Mouse (Mus musculus) CH12.LX (cell line): ENCODE measurements around the gene Trp63. TPM values are rescaled to one million over a fixed set of nuclear protein-coding genes. Genes with fewer than 3 reads are reported as not detected.

Experiments used
- DNase-seq: peaks from one replicate; pipeline ENCODE4 v3.0.0-alpha.2; 2013; ENCODE audit errors: extremely low read depth
- H3K27ac ChIP-seq: 2 replicates; pipeline ENCODE4 v1.5.1; 2012; ENCODE audit warnings: low read depth, mild to moderate bottlenecking, control low read depth, moderate library complexity; ENCODE audit not compliant: insufficient read depth
- H3K27me3 ChIP-seq: replicated peaks from 2 replicates; pipeline ENCODE3; 2012; ENCODE audit warnings: inconsistent platforms
- H3K36me3 ChIP-seq, 2 experiments: replicated peaks in 1 of 2; 2 replicates each; pipeline versions ENCODE3 to v1.6.1; 2012; ENCODE audit warnings: inconsistent platforms in 1 of 2, low read length in 1 of 2, mild to moderate bottlenecking in 1 of 2, mixed read lengths in 1 of 2, moderate library complexity in 1 of 2; ENCODE audit not compliant: control insufficient read depth in 1 of 2, insufficient read depth in 1 of 2
- H3K4me1 ChIP-seq, 2 experiments: 2 replicates each; pipeline ENCODE4 v1.6.1; 2012; ENCODE audit warnings: inconsistent platforms in 1 of 2, moderate library complexity in 1 of 2; ENCODE audit not compliant: insufficient read depth in 2 of 2, control insufficient read depth in 1 of 2
- H3K4me2 ChIP-seq: 2 replicates; pipeline ENCODE4 v1.6.1; 2012; ENCODE audit warnings: low read depth, mild to moderate bottlenecking, control low read depth; ENCODE audit not compliant: poor library complexity, insufficient read depth, severe bottlenecking
- H3K4me3 ChIP-seq, 3 experiments: fragments of 150-350 bp in 1 of 3; sonication (generic) in 1 of 3; replicated peaks in 1 of 3; 2 replicates each; pipeline versions ENCODE3 to v1.5.1; 2011 to 2012; ENCODE audit warnings: low read depth in 2 of 3, low read length in 2 of 3, mild to moderate bottlenecking in 2 of 3, moderate library complexity in 2 of 3, control low read depth in 1 of 3, improper control_type of control experiment in 1 of 3, inconsistent platforms in 1 of 3, mixed read lengths in 1 of 3; ENCODE audit not compliant: poor library complexity in 1 of 3
- H3K79me2 ChIP-seq: replicated peaks from 2 replicates; pipeline ENCODE4 v1.6.1; 2012; ENCODE audit warnings: mild to moderate bottlenecking, moderate library complexity; ENCODE audit not compliant: control insufficient read depth, poor library complexity, insufficient read depth, severe bottlenecking; ENCODE audit errors: extremely low read depth
- H3K9ac ChIP-seq: 2 replicates; pipeline ENCODE4 v1.6.1; 2012; ENCODE audit warnings: low read depth, mild to moderate bottlenecking, control low read depth, moderate library complexity; ENCODE audit not compliant: insufficient read depth
- H3K9me3 ChIP-seq: replicated peaks from 2 replicates; pipeline ENCODE3; 2012; ENCODE audit warnings: low read length, inconsistent platforms, mixed read lengths
- BHLHE40 ChIP-seq: IDR thresholded peaks from 2 replicates; pipeline ENCODE4 v1.6.1; 2011; ENCODE audit warnings: mild to moderate bottlenecking, low read depth, low read length, improper control_type of control experiment
- CHD2 ChIP-seq: IDR thresholded peaks from 2 replicates; pipeline ENCODE4 v1.6.1; 2011; ENCODE audit warnings: low read length, improper control_type of control experiment
- CTCF ChIP-seq, 2 experiments: IDR thresholded peaks in 1 of 2; conservative IDR thresholded peaks in 1 of 2; 2 replicates each; pipeline ENCODE4 v1.5.1; 2011 to 2012; ENCODE audit warnings: low read depth in 2 of 2, low read length in 2 of 2, improper control_type of control experiment in 1 of 2, inconsistent platforms in 1 of 2, mild to moderate bottlenecking in 1 of 2, moderate library complexity in 1 of 2
- ELF1 ChIP-seq: IDR thresholded peaks from 2 replicates; pipeline ENCODE4 v1.6.1; 2014; ENCODE audit warnings: low read depth, mild to moderate bottlenecking, inconsistent platforms, low read length, improper control_type of control experiment
- EP300 ChIP-seq: IDR thresholded peaks from 2 replicates; pipeline ENCODE4 v1.6.1; 2011; ENCODE audit warnings: low read length, improper control_type of control experiment
- HCFC1 ChIP-seq: IDR thresholded peaks from 2 replicates; pipeline ENCODE4 v1.6.1; 2012; ENCODE audit warnings: low read depth, mild to moderate bottlenecking, inconsistent platforms, low read length, improper control_type of control experiment
- IRF4 ChIP-seq: IDR thresholded peaks from 2 replicates; pipeline ENCODE4 v1.6.1; 2014; ENCODE audit warnings: low read depth, mild to moderate bottlenecking, inconsistent platforms, low read length, improper control_type of control experiment
- JUND ChIP-seq: conservative IDR thresholded peaks from 2 replicates; pipeline ENCODE4 v1.6.1; 2011; ENCODE audit warnings: low read depth, low read length, improper control_type of control experiment
- MAX ChIP-seq: IDR thresholded peaks from 2 replicates; pipeline ENCODE4 v1.6.1; 2011; ENCODE audit warnings: low read length, improper control_type of control experiment
- MAZ ChIP-seq: IDR thresholded peaks from 2 replicates; pipeline ENCODE4 v1.6.1; 2012; ENCODE audit warnings: low read depth, mild to moderate bottlenecking, inconsistent platforms, low read length, improper control_type of control experiment, moderate library complexity
- MEF2A ChIP-seq: IDR thresholded peaks from 2 replicates; pipeline ENCODE4 v1.6.1; 2014; ENCODE audit warnings: low read depth, mild to moderate bottlenecking, inconsistent platforms, low read length, improper control_type of control experiment, borderline replicate concordance
- NRF1 ChIP-seq: IDR thresholded peaks from 2 replicates; pipeline ENCODE4 v1.6.1; 2014; ENCODE audit warnings: low read depth, mild to moderate bottlenecking, inconsistent platforms, low read length, improper control_type of control experiment, moderate library complexity
- RAD21 ChIP-seq: IDR thresholded peaks from 2 replicates; pipeline ENCODE4 v1.6.1; 2011; ENCODE audit warnings: low read depth, mild to moderate bottlenecking, low read length, improper control_type of control experiment, moderate library complexity
- SIN3A ChIP-seq: IDR thresholded peaks from 2 replicates; pipeline ENCODE4 v1.6.1; 2012; ENCODE audit warnings: low read length, improper control_type of control experiment, inconsistent platforms
- SMC3 ChIP-seq: IDR thresholded peaks from 2 replicates; pipeline ENCODE4 v1.6.1; 2011; ENCODE audit warnings: low read depth, low read length, improper control_type of control experiment
- TCF12 ChIP-seq: IDR thresholded peaks from 2 replicates; pipeline ENCODE4 v1.6.1; 2014; ENCODE audit warnings: low read depth, mild to moderate bottlenecking, inconsistent platforms, low read length, improper control_type of control experiment
- UBTF ChIP-seq: IDR thresholded peaks from 2 replicates; pipeline ENCODE4 v1.6.1; 2012; ENCODE audit warnings: low read depth, mild to moderate bottlenecking, inconsistent platforms, low read length, improper control_type of control experiment, moderate library complexity
- USF1 ChIP-seq: IDR thresholded peaks from 2 replicates; pipeline ENCODE4 v1.6.1; 2014; ENCODE audit warnings: low read depth, mild to moderate bottlenecking, inconsistent platforms, low read length, improper control_type of control experiment
- USF2 ChIP-seq: conservative IDR thresholded peaks from 2 replicates; pipeline ENCODE4 v1.6.1; 2011; ENCODE audit warnings: low read depth, low read length, improper control_type of control experiment
- ZC3H11A ChIP-seq: IDR thresholded peaks from 2 replicates; pipeline ENCODE4 v1.6.1; 2012; ENCODE audit warnings: low read depth, mild to moderate bottlenecking, inconsistent platforms, low read length, improper control_type of control experiment
- ZKSCAN1 ChIP-seq: IDR thresholded peaks from 2 replicates; pipeline ENCODE4 v1.6.1; 2012; ENCODE audit warnings: low read depth, inconsistent platforms, low read length, improper control_type of control experiment, borderline replicate concordance
- dilution Hi-C: fragments of 300-500 bp; cut with MboI; formaldehyde crosslinking; loops from 2 replicates; pipeline ENCODE4 v1.14.3; 2020; ENCODE audit warnings: low sequenced_read_pairs; ENCODE audit not compliant: extremely low pct_unique_long_range_greater_than_20kb, extremely low pct_ligation_motif_present
- in situ Hi-C: fragments of 300-500 bp; cut with MboI; formaldehyde crosslinking; loops from 3 replicates; pipeline ENCODE4 v1.14.3; 2019; ENCODE audit warnings: low sequenced_read_pairs, low pct_ligation_motif_present, low pct_unique_long_range_greater_than_20kb, mixed read lengths
- polyA plus RNA-seq: library from polyadenylated mRNA; unstranded; fragments of >175 nt; gene quantifications from 2 replicates; pipeline ENCODE4 v1.2.1, GENCODE M21; 2012; ENCODE audit warnings: low read depth; ENCODE audit not compliant: insufficient read length
- total RNA-seq, 2 experiments: library from RNA; depleted of rRNA; stranded (reverse); fragments of 300-350 nt in 1 of 2; fragments of >200 nt in 1 of 2; gene quantifications; 2 replicates each; pipeline ENCODE4 v1.2.3; 2012 to 2014

Gene Trp63
- total and polyA plus RNA-seq, 3 experiments, result 10.5 to 28.0 (median 20.6) TPM

GRCm38 (mm10) chr16:25758108-25758507 lies 74.5 kb downstream of the Trp63 start:
- Histone ChIP-seq H3K79me2 (peaks cover 10% of the 10 kb centered on the region), H3K27me3 (no peaks in the 10 kb centered on the region), H3K36me3 (peaks cover 5 to 48% of the 10 kb centered on the region in 2 experiments), H3K27ac (no peak overlapping the region), H3K4me3 (no peak overlapping the region), H3K9ac (no peak overlapping the region), H3K4me2 (no peak overlapping the region), H3K4me1 (peaks cover 14 to 63% of the 10 kb centered on the region in 2 experiments), H3K9me3 (no peaks in the 10 kb centered on the region)
- dilution Hi-C loops, result no loop called here
- peak; percentile 48 for DNase-seq
- in situ Hi-C loops, result loop anchor here (25.0 kb wide), 1 partner anchor 371 kb away; no protein-coding TSS in a partner anchor
- peak; percentile 48 for TF ChIP-seq EP300
- no peak for TF ChIP-seq TCF12
- TF ChIP-seq USF1, result no peak
- no peak for TF ChIP-seq USF2
- peak; percentile 21; the same call in 1 of the 2 replicates for TF ChIP-seq SMC3
- TF ChIP-seq IRF4, result peak; percentile 85
- TF ChIP-seq RAD21, result no peak
- no peak for TF ChIP-seq CTCF (conservative IDR thresholded peaks at IDR 0.05 in 1 of 2, IDR thresholded peaks at IDR 0.05 in 1 of 2; ENCODE audit: low read depth in 2 of 2, low read length in 2 of 2)
- TF ChIP-seq BHLHE40, result peak; percentile 55
- no peak for TF ChIP-seq MAX

- no peak for TF ChIP-seq EP300
- TF ChIP-seq BHLHE40, result peak; percentile 61
- peak; percentile 67; the same call in 1 of the 2 replicates for TF ChIP-seq IRF4
- no peak overlapping the region for H3K9ac ChIP-seq
- H3K4me3 ChIP-seq, result no peak overlapping the region
- peaks cover 2 to 25% of the 10 kb centered on the region in 2 experiments; a peak in 2 of 4 replicates for H3K4me1 ChIP-seq
- H3K27me3 ChIP-seq, result no peaks in the 10 kb centered on the region
- in situ Hi-C loops, result loop anchor here (25.0 kb wide), 1 partner anchor 378 kb away; no protein-coding TSS in a partner anchor
- no peaks in the 10 kb centered on the region for H3K79me2 ChIP-seq
- H3K4me2 ChIP-seq, result no peak overlapping the region
- peaks cover 14 to 63% of the 10 kb centered on the region in 2 experiments for H3K36me3 ChIP-seq
- H3K9me3 ChIP-seq, result no peaks in the 10 kb centered on the region
- DNase-seq, result no peak
- H3K27ac ChIP-seq, result no peak overlapping the region
- dilution Hi-C loops, result no loop called here
Observed at GRCm38 (mm10) chr16:25765549-25765948, 82.0 kb downstream of the Trp63 start.

GRCm38 (mm10) chr16:25774611-25775010 lies 91.0 kb downstream of the Trp63 start:
- H3K79me2 ChIP-seq, result peaks cover 2% of the 10 kb centered on the region; the same call in 1 of the 2 replicates
- H3K9ac ChIP-seq, result no peak overlapping the region
- H3K9me3 ChIP-seq, result no peaks in the 10 kb centered on the region
- no peak overlapping the region for H3K27ac ChIP-seq
- TF ChIP-seq CHD2, result no peak
- TF ChIP-seq RAD21, result no peak
- TF ChIP-seq HCFC1, result no peak
- no peak for TF ChIP-seq ZKSCAN1
- TF ChIP-seq ELF1, result no peak
- TF ChIP-seq UBTF, result no peak
- TF ChIP-seq NRF1, result no peak
- no peak for TF ChIP-seq ZC3H11A
- TF ChIP-seq JUND, result no peak
- TF ChIP-seq MAZ, result no peak
- no peak for TF ChIP-seq SIN3A
- no peak for TF ChIP-seq TCF12
- no peak for TF ChIP-seq IRF4
- no peak for TF ChIP-seq MEF2A
- no peak for TF ChIP-seq USF1
- H3K27me3 ChIP-seq, result no peaks in the 10 kb centered on the region
- no peak overlapping the region for H3K4me3 ChIP-seq
- peaks cover 15 to 65% of the 10 kb centered on the region in 2 experiments for H3K36me3 ChIP-seq
- in situ Hi-C loops, result loop anchor here (25.0 kb wide), 1 partner anchor 387 kb away; no protein-coding TSS in a partner anchor
- dilution Hi-C loops, result no loop called here
- peaks cover 2 to 9% of the 10 kb centered on the region in 2 experiments; a peak in 2 of 4 replicates for H3K4me1 ChIP-seq
- no peak overlapping the region for H3K4me2 ChIP-seq
- DNase-seq, result no peak
